Mouse (Mus musculus) spleen, adult 2 months (tissue): Measurements from ENCODE around the gene Atad2b. TPM values are rescaled to one million over a fixed set of nuclear protein-coding genes. Genes with fewer than 3 reads are reported as not detected.

Experiments used
- DNase-seq, 2 experiments: peaks; one replicate each; pipeline versions ENCODE4 v3.0.0 to v3.0.0-alpha.2; 2012 to 2021; ENCODE audit warnings: low spot score in 2 of 2, low read depth in 1 of 2
- H3K27ac ChIP-seq: fragments of 200-500 bp; 2 replicates; pipeline ENCODE4 v1.5.1; 2012; ENCODE audit warnings: low read length, inconsistent platforms; ENCODE audit not compliant: insufficient read depth
- H3K27me3 ChIP-seq: fragments of 200-500 bp; 2 replicates; pipeline ENCODE4 v1.6.1; 2012; ENCODE audit warnings: mild to moderate bottlenecking, moderate library complexity, low read length, inconsistent platforms; ENCODE audit not compliant: control insufficient read depth, insufficient read depth
- H3K36me3 ChIP-seq: fragments of 200-500 bp; 2 replicates; pipeline ENCODE4 v1.6.1; 2012; ENCODE audit warnings: mild to moderate bottlenecking, low read length, inconsistent platforms; ENCODE audit not compliant: control insufficient read depth, insufficient read depth
- H3K4me1 ChIP-seq: fragments of 200-500 bp; 2 replicates; pipeline ENCODE4 v1.6.1; 2011; ENCODE audit warnings: inconsistent platforms; ENCODE audit not compliant: control insufficient read depth, insufficient read depth, insufficient read length
- H3K4me3 ChIP-seq: fragments of 200-500 bp; 2 replicates; pipeline ENCODE4 v1.5.1; 2011; ENCODE audit warnings: mild to moderate bottlenecking, inconsistent platforms; ENCODE audit not compliant: insufficient read depth, insufficient read length; ENCODE audit errors: extremely low read depth
- CTCF ChIP-seq: fragments of 200-500 bp; IDR thresholded peaks from 2 replicates; pipeline ENCODE4 v1.5.1; 2011; ENCODE audit warnings: mild to moderate bottlenecking, inconsistent platforms; ENCODE audit not compliant: insufficient read depth, insufficient read length, insufficient replicate concordance; ENCODE audit errors: extremely low read depth
- POLR2A ChIP-seq: fragments of 200-500 bp; IDR thresholded peaks from 2 replicates; pipeline ENCODE4 v1.6.1; 2011; ENCODE audit warnings: low read depth, low read length, inconsistent platforms
- WGBS: fragments of 180-500 bp; shearing (Covaris S2); methylation state at CpG from one replicate; pipeline ENCODE4 v1.1.7; 2018; 5-methylcytosine and 5-hydroxymethylcytosine counted together
- polyA plus RNA-seq: library from polyadenylated mRNA; depleted of rRNA; stranded (reverse); fragments of >200 nt; gene quantifications from 2 replicates; pipeline ENCODE4 v1.2.3, GENCODE M21; 2012; rRNA removed

Atad2b gene
- 17.3 and 19.8 TPM in 2 replicates for polyA plus RNA-seq

GRCm38 (mm10) chr12:4916994-4917804, at the start of gene Atad2b:
Atad2b (plus strand) TSS chr12:4917353.
- H3K36me3 ChIP-seq: no peaks in the 10 kb centered on the region
- TF ChIP-seq CTCF (peak; percentile 95), POLR2A (peak; percentile 87)
- H3K27ac ChIP-seq: peak within 1 kb of the TSS; percentile 98
- H3K4me3 ChIP-seq: peak within 1 kb of the TSS; percentile 96
- peaks cover 2% of the 10 kb centered on the region for H3K4me1 ChIP-seq
- WGBS: under 1% methylated on average over 80 of the region's 89 CpGs
- DNase-seq: peak; percentile 90 to 96
- H3K27me3 ChIP-seq: no peaks in the 10 kb centered on the region

GRCm38 (mm10) chr12:4868924-4869323, 48.2 kb upstream of the Atad2b start:
- Histone ChIP-seq H3K4me1 (no peaks in the 10 kb centered on the region), H3K27ac (no peak overlapping the region), H3K27me3 (no peaks in the 10 kb centered on the region), H3K36me3 (no peaks in the 10 kb centered on the region), H3K4me3 (no peak overlapping the region)
- no peak for TF ChIP-seq CTCF
- TF ChIP-seq POLR2A: no peak
- WGBS: 90% methylated on average over 8 of the region's 8 CpGs
- DNase-seq: no peak

- DNase-seq: no peak
- Histone ChIP-seq H3K27me3 (no peaks in the 10 kb centered on the region), H3K36me3 (no peaks in the 10 kb centered on the region), H3K4me3 (no peak overlapping the region), H3K27ac (no peak overlapping the region), H3K4me1 (0 out of 2 replicates have a peak, but pooled peaks cover 4% of the 10 kb centered on the region)
- 93% methylated on average over 5 of the region's 5 CpGs for WGBS
- TF ChIP-seq CTCF: no peak
- TF ChIP-seq POLR2A: no peak
Observed at GRCm38 (mm10) chr12:4871260-4871659, 45.9 kb upstream of the Atad2b start.

GRCm38 (mm10) chr12:4872273-4872672, 44.9 kb upstream of the Atad2b start:
- Histone ChIP-seq H3K4me1 (0 out of 2 replicates have a peak, but pooled peaks cover 4% of the 10 kb centered on the region), H3K27ac (no peak overlapping the region), H3K27me3 (no peaks in the 10 kb centered on the region), H3K36me3 (no peaks in the 10 kb centered on the region), H3K4me3 (no peak overlapping the region; the same call in 1 of the 2 replicates)
- WGBS: 73% methylated on average over 4 of the region's 4 CpGs
- no peak for TF ChIP-seq POLR2A
- no peak for TF ChIP-seq CTCF
- no peak for DNase-seq

GRCm38 (mm10) chr12:4872983-4873477, 44.1 kb upstream of the Atad2b start:
- TF ChIP-seq CTCF (no peak), POLR2A (no peak)
- DNase-seq: no peak
- H3K27me3 ChIP-seq: no peaks in the 10 kb centered on the region
- peak overlapping the region; percentile 13; the same call in 1 of the 2 replicates for H3K4me3 ChIP-seq
- peak overlapping the region; percentile 38; the same call in 1 of the 2 replicates for H3K27ac ChIP-seq
- H3K36me3 ChIP-seq: no peaks in the 10 kb centered on the region
- 0 out of 2 replicates have a peak, but pooled peaks cover 4% of the 10 kb centered on the region for H3K4me1 ChIP-seq
- 69% methylated on average over 5 of the region's 5 CpGs for WGBS

GRCm38 (mm10) chr12:4873531-4873930, 43.6 kb upstream of the Atad2b start:
- Histone ChIP-seq H3K4me3 (peak overlapping the region; percentile 39; the same call in 1 of the 2 replicates), H3K4me1 (0 out of 2 replicates have a peak, but pooled peaks cover 4% of the 10 kb centered on the region), H3K27ac (0 out of 2 replicates have a peak overlapping the region, but pooled peaks have one; percentile 38), H3K36me3 (no peaks in the 10 kb centered on the region), H3K27me3 (no peaks in the 10 kb centered on the region)
- no peak for DNase-seq
- 74% methylated on average over 6 of the region's 6 CpGs for WGBS
- no peak for TF ChIP-seq POLR2A
- TF ChIP-seq CTCF: no peak
